Mouse (Mus musculus) left cerebral cortex, postnatal 36 days (tissue): ENCODE data around the gene Ptprg. TPM values are rescaled to one million over a fixed set of nuclear protein-coding genes. Genes with fewer than 3 reads are reported as not detected.
A peak's percentile ranks its signal among the peaks of the same experiment; 100 is the strongest.

Experiments
- DNase-seq, 2 experiments: peaks; one replicate each; pipeline ENCODE4 v3.0.0; 2021 to 2022; ENCODE audit warnings: low spot score in 2 of 2, mixed read lengths in 1 of 2
- intact Hi-C: fragments of 180-260 bp; cut with DNase I; formaldehyde crosslinking; loops from one replicate; pipeline ENCODE4 v1.15.1; 2025
- total RNA-seq, 2 experiments: library from RNA; stranded (reverse); gene quantifications; 2 replicates each; pipeline ENCODE4 v1.2.3; 2021

The Ptprg gene
- total RNA-seq = 100 to 1,000 TPM in 1 of 2 experiments, 10 to 100 TPM in 1; 95.1 to 108 TPM

DNA sequence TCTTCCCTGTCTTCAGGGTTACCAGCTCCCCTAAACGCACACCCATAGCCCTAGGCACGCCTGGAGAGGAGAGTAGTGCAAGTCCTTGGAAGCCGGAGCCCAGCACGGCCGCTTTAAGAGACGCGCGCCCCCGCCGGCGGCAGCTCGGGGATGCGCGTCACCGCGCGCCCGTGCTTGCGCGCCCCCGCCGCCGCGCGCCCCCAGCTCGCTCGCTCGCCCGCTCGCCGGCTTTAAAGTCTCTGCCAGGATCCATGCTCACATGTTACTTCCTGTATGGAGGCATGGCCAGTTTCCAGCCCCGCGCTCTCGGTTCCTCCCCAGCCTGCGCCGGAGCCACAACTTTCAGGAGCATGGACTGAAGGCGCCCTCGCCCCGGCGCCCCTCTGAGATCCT is at the start of gene Ptprg:
Gene Ptprg, plus strand, starts transcription at position 260 of the 393 bp plus-strand sequence.
- intact Hi-C loops = loop anchor here (10.0 kb wide), 2 partner anchors 332 to 388 kb away; partner anchors contain the start of gene Fhit
- DNase-seq = peak; percentile 88 to 89

DNA sequence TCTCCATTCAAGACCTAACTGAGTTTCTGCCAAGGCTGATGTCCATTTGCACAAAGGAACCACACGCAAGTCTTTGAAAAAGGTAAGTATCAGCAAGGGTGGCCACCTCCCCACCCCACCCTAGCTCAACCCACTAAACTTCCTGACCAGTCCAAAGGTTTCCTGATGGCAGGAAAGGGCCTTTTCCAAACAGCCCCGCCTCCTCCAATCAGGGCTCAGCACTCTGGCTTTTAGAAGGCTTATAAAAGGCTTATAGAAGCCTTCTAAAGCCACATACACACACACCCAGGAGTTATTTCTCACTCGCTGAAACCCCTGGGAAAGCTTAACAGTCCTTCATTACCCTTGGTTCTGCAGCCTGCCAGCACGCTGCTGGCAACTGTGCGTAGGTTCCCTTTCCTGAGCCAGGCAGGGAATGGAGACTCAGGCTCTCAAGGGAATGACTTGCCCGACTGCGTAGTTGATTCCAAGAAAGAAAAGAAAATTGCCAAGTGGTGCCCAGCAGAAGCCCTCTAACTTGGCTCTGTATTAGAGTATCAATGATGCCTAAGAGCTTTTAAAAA is 49.4 kb upstream of the Ptprg start:
- intact Hi-C loops = no loop called here
- DNase-seq = peak in 1 of 2 experiments; percentile 7

DNA sequence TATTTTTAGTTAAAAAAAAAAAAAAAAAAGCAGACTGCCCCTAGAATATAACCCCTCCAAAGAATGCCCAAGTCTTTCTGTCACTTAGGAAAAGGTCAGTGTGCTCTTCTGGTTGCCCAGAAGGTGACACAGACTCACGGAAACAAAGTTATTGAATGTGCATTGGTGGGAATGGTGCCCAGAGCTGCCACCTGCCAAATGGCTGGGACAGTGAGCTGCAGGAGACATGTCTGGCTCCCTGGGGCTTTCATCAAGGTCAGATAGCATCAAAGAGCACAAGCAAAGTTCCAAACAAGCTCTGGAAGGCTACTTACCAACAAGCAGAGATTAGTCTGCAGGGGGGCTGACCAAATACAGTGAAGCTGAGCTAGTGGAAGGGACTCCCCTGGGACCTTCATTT is 43.2 kb upstream of the Ptprg start:
- intact Hi-C loops = no loop called here
- no peak for DNase-seq

DNA sequence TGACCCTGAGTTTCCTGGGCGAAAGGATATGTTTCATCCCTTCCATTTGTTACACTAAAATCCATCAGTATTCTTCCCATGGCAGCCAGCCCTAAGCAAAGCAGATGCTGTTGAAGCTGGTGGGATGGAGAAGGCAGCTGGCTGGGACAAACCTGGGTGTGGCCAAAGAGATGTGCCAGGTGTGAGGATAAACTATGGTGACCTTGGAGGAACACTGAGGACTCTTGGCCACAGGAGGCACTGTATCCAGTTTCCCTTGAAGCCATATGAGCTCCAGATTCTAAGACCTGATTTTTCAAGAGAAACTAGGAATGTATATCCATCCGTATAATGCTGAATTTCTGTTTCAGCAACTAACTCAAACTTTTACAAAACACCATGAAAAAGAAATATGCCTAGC is 34.2 kb upstream of the Ptprg start:
- intact Hi-C loops = no loop called here
- DNase-seq = no peak

DNA sequence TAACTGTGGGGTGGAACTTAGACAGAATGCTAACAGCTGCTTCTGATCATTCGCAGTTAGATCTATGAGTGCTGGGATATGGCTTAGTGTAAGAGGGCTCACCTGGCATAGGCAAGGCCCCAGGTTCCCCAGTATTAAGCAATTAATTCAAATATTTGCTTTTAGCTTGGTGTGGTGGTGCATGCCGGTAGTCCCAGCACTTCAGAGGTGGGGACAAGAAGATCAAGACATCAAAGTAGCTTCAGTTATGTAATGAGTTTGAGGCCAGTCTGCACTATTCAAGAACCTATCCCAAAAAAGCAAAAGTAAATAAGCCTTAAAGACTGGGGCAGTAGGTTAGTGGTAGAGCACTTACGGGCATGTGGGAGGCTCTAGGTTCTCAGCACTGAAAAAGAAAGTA is 30.3 kb upstream of the Ptprg start:
- DNase-seq = no peak
- intact Hi-C loops = no loop called here

DNA sequence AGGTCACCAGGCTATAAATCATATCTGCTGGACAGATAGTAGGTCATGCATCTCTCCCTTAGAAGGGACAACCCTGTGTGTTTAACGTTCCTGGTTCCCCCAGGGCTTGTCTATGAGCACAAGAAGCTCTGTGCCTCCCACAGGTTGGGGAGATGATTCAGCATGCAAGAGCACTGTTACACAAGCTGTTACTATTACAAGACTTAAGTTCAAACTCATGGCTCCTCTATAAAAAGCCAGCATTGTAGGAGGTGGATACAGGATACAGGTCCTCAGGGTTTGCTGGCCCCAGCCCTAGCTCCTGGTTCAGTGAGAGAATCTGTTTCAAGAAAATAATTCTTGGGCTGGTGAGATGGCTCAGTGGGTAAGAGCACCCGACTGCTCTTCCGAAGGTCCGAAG is 23.7 kb upstream of the Ptprg start:
- intact Hi-C loops = no loop called here
- no peak for DNase-seq

DNA sequence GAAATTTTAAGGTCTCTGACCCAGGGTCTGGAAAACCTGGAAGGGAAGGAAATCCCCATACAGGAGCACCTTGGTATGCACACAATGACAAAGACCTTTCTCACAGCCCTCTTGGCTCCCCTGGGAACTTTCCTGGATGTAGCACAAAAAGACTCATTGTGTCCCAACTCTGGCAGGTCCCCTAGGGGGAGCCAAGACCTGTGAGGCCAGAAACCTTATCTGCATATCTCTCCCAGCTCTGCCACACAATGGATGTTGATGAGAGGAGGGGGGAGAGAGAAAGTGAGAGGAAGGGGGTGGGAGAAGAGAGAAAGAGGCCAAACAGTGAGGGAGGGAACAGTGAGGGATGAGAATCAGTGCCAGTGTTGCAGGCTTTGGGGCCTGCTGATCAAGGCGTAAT is 18.9 kb upstream of the Ptprg start:
- intact Hi-C loops = no loop called here

DNA sequence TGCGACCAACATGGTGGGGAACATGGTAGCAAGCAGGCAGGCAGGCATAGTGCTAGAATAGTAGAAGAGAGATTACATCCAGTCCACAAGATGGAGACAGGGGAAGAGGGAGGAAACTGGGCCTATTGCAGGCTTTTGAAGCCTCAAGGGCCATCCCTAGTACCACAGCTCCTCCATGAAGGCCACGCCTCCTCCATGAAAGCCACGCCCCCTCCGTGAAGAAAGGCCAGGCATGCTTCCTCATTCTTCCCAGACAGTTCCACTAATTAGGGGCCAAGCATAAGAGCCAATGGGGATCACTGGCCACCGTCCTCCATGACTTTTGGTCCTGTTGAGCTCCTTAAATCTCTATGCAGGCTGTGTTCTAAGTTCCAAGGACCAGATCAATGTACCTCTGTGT is 17.2 kb upstream of the Ptprg start:
- no peak for DNase-seq
- intact Hi-C loops = no loop called here

More for the DNA sequence above, 18.9 kb upstream of the Ptprg start:
- DNase-seq = no peak

DNA sequence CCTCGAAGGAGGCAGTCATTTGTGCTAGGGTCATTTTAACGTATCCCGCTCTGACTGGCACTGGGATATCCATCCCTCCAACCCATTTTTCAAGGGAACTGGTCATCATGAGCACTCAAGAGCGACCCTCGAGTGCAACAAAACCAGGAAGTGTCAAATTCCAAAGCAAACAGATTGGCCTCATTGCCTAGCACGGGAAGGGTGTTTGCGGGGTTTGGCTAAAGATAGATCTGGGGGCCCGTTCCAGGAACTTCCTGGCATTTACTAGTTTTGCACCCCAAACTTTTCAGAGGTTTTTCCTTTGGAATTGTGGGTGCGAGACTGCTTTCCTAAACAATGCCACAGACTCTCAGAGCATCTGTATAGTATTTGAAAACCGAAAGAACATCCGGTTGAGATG is 1.4 kb upstream of the Ptprg start:
- DNase-seq = no peak
- intact Hi-C loops = loop anchor here (10.0 kb wide), 2 partner anchors 333 to 387 kb away; partner anchors contain the start of gene Fhit

DNA sequence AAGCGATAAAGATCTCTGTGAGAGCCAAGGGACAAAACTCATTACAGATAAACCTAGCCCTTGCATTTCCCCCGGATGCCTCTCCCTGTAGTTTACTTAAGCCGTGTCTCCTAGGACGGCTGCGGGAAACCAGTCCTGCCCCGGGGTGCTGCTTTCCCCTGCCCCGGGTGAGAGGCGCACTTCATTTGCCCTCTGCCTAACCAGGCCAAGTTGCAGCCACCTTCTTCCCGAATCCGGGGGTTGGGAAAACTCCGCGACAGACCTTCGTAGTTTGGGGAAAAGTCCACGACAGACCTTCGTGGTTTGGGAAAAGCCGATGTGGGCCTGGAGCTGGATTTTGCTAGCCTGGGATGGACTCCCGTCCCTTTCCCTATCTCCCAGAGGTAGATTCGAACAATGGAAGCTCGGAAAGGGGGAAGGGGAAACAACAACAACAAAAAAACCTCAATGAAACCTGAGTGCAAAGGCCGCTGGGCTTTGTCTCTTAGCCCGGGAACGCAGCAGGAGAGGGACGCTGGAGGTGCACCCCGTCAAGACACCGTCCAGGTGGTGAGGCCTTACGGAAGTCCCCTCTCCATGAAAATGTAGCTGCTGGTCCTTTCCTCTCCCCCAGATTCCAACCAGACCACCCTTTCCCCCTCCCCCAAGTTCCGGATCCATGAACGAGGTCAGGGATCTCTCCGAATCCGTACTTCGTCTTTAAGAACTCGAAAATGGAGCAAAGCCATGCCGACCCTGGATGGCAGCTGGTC is 635 bp upstream of the Ptprg start:
- intact Hi-C loops = loop anchor here (10.0 kb wide), 2 partner anchors 332 to 388 kb away; partner anchors contain the start of gene Fhit

DNA sequence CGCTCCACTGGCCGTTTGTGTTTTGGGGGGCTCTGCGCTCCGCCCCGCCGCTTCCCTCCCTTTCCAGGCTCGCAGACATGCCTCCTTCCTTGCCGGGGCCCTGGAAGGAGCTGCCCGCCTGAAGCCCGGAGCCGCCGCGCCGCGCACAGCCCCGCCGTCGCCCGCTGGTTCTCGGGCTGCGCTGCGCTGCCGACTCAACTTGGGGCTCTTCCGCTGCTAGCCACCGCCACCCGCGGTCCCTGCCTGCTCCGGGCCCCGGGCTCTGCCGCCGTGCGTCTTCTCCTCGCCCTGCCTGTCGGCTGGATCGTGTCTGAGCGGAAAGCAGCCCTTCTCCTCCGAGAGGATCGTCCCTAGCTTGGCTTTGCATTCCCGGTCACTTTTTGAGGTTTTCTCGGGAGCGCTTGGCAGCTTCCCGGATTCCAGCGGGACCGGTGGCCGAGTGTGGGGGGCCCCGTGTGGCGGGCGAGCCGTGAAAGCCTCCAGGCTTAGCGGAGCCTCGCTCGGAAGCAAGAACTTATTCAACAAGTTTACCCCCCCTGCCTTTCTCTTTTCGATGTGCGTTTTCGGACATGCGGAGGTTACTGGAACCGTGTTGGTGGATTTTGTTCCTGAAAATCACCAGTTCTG is 460 bp downstream of the Ptprg start:
- intact Hi-C loops = loop anchor here (2.0 to 10.0 kb wide), 3 partner anchors 331 to 585 kb away; partner anchors contain the start of gene Fhit
- DNase-seq = peak in 1 of 2 experiments; percentile 57

More for the DNA sequence above, 635 bp upstream of the Ptprg start:
- peak; percentile 34 to 37 for DNase-seq

DNA sequence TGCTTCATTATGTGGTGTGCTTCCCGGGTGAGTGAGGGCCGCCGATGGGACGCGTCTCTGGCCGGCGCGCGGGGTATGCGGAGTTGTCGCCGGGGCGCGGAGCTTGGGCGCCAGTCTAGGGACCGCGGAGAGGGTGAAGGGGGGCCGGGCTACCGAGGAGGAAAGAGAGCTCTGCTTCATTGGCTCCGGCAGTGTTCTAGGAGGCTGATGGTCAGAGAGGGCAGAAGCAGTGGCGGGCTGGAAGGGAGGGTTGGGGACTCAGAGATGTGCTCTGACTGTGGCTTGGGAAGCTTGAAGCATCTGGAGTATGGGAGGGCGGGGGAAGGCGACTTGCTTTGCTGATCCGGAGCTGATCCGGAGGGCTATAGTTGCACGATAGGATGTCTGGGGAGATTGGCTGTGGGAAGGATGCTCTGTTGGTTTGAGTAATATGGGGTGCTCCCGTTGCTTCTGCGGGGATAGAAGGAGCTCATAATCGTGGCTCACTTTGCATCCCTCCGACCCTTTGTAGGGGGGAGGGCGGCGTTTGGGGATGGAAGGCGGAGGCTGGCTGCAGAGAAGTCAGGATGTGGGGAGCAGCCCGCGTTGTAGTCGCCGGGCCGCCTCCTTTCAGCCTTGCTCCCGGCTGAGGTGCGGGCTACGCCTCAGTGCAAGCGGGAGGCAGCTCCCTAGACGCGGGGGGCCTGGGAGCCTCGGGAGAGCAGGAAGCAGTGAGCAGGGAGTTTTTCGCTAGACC is 1.1 kb downstream of the Ptprg start:
- intact Hi-C loops = loop anchor here (2.0 to 10.0 kb wide), 4 partner anchors 258 to 584 kb away; partner anchors contain the start of gene Fhit
- DNase-seq = peak; percentile 63 to 67

DNA sequence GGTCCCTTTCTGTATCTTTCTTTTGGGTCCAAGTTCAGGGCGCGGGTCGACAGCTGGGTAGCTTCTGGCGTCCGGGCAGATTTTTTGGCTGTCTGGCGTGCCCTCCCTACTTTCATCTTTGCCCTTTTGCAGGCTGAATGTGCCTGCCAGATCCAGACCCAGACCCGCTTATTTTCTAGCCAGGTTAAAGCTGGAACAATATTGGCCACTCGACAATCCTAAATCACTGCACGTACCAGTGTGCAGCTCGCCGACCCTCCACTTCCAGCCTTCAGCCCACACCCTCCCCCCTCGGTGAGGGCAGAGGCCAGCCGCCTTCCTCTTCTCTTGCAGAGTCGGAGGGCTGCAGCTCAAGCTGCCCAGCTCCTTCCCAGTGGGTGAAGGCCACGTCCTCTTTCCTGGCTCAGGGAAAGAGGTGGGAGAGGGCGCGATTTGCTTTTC is 1.7 kb downstream of the Ptprg start:
- intact Hi-C loops = loop anchor here (2.0 to 10.0 kb wide), 4 partner anchors 257 to 584 kb away; partner anchors contain the start of gene Fhit
- peak; percentile 28 to 44 for DNase-seq

DNA sequence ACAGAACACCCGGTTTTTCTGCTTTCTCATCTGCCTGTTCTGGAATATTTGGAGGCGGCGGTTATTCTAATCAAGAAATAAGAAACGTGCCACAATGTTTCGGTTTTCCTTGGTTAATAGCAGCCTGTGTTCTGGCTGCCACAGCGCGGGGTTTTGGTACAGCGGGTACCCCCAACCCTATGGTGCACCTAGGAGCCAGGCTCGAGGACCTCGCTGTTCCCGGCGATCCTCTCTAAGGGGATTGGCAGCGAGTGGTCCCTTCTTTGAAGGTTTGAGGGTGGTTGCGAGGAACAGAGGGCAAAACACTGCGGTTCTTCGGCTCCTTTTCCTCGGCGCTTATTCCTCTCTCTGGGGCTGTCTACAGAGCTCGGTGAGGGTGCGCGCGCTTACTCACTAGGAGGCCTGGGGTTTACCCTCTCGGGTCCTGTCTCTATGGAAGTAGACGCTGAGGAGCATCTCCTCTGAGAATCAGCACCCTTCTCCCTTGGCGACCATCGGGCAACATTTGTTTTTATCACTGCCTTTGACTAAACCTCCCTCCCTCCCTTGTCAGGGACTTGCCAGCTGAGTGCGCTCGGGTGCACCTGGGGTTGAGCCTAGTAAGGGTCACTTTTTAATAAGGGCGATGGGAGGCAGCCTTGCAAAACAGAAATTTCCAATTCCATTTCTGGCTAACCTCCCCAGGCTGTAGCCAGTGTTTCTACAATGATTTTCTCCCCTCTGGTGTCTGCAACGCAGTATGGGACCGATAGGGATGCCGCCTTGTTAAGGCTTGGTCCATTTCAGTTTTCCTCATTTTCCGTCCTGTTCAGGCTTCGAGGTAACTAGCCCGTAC is 2.4 kb downstream of the Ptprg start:
- intact Hi-C loops = loop anchor here (2.0 to 10.0 kb wide), 4 partner anchors 257 to 583 kb away; partner anchors contain the start of gene Fhit
- peak; percentile 59 to 60 for DNase-seq

DNA sequence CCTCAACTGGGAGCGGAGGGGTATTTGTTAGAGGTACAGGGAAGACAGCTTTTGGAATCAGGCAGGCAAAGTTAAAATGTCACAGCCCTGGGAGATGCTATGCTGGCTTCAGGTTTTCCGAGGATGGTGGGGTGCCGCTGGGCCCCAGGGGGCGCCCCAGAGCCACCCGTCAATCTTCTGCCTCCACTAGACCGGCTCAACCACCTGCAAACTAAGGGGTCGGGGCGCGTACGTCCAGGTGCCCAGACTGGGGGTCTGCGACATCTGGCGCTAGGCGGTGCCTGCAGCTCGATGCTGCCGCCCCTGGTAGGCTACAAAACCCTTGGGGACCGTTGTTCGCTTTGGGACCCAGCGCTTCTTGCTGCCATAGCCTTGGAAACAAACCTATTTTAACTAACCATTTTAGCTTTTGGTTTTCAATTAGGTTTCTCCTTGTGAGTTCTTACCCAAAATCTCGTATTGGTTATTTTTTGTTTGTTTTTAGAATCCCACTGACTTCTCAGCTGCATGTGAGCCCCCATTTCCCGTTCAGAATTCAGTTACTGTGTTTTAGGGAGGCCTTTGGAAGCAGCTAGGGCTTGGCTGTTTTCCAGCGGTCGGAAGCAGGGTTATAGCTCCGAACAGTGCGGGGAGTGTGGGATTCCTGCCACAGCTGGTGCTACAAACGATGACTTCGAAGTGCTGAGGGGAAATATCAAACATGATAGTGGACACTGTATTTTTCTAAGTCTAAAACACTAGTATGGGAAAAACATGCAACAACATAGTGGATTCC is 3.2 kb downstream of the Ptprg start:
- DNase-seq = peak; percentile 83 to 84
- intact Hi-C loops = loop anchor here (5.0 to 10.0 kb wide), 3 partner anchors 256 to 392 kb away; partner anchors contain the start of gene Fhit

DNA sequence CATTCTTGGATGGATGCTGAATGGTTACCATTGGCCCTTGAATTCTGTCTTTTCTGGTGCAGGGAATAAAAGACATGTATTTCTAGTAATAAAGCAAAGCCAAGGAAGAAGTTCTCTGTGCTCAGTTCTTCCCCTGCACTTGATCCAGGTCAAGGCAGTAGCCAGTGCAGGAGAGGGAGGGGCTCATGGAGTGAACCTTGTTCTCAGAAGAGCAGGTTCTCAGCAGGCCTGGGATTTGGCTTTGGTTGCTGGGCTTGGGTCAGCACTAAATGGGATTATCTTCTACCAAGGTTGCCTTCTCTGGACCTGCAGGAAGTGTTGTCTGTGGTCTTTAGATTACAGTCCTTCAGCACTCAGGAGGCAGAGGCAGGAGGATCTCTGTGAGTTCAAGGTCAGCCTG is 5.2 kb downstream of the Ptprg start:
- intact Hi-C loops = loop anchor here (5.0 to 10.0 kb wide), 3 partner anchors 254 to 394 kb away; partner anchors contain the start of gene Fhit
- DNase-seq = no peak

DNA sequence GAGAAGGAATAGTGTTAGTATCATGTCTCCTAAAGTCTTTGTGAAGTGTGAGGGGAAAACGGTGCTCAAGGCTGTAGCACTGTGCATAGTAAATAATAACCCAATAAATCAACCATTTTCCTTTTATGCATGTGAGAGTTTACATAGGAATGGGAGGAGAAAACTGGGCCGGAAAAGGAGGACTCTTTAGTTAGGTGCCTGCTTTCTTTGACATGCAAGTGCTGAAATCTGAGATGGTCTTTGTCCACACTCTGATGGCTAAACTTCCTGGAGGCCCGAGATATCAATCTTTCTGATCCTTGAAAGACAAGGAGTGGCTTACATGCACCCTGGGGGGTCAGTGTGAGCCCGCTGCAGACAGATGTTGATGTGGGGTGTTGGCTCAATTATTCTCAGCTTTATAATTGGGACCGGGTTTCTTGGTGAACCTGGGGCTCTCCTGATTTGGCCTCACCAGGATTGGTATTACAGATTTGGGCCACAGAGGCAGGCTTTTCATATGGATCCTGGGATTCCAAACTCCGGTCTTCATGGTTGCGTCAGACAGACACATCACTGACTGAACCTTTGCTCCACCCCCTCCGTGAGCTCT is 7.4 kb downstream of the Ptprg start:
- no peak for DNase-seq
- intact Hi-C loops = no loop called here
